Mouse (Mus musculus) hindbrain, embryonic 14.5 days (tissue): ENCODE results near the gene Fpgt. TPM values are rescaled to one million over a fixed set of nuclear protein-coding genes. Genes with fewer than 3 reads are reported as not detected.
A peak's percentile ranks its signal among the peaks of the same experiment; 100 is the strongest.

Experiments used
- ATAC-seq: fragments of 200-750 bp; cut with Nextera tagmentation; 2 replicates; pipeline ENCODE4 v1.8.0; 2017; ENCODE audit warnings: moderate number of reproducible peaks, mild to moderate bottlenecking, moderate TSS enrichment, moderate library complexity; ENCODE audit not compliant: low FRiP score
- DNase-seq: peaks from one replicate; pipeline ENCODE4 v3.0.0-alpha.2; 2015; ENCODE audit warnings: low spot score
- H3K27ac ChIP-seq: fragments of 300-500 bp; sonication (generic); 2 replicates; pipeline ENCODE4 v1.5.1; 2014; ENCODE audit warnings: mild to moderate bottlenecking, moderate library complexity
- H3K27me3 ChIP-seq: fragments of 300-500 bp; sonication (generic); 2 replicates; pipeline ENCODE4 v1.6.1; 2014; ENCODE audit warnings: mild to moderate bottlenecking, low read length, mixed read lengths; ENCODE audit not compliant: control insufficient read depth, insufficient read depth
- H3K36me3 ChIP-seq: fragments of 300-500 bp; sonication (generic); replicated peaks from 2 replicates; pipeline ENCODE4 v1.6.1; 2014; ENCODE audit not compliant: control insufficient read depth, insufficient read depth
- H3K4me1 ChIP-seq: fragments of 300-500 bp; sonication (generic); replicated peaks from 2 replicates; pipeline ENCODE4 v1.6.1; 2014; ENCODE audit warnings: antibody characterized with exemption, low read length, mixed read lengths; ENCODE audit not compliant: control insufficient read depth, insufficient read depth
- H3K4me2 ChIP-seq: fragments of 300-500 bp; sonication (generic); replicated peaks from 2 replicates; pipeline ENCODE4 v1.6.1; 2014; ENCODE audit warnings: mild to moderate bottlenecking, moderate library complexity
- H3K4me3 ChIP-seq: fragments of 300-500 bp; sonication (generic); replicated peaks from 2 replicates; pipeline ENCODE4 v1.5.1; 2014; ENCODE audit warnings: mild to moderate bottlenecking, low read length
- H3K9ac ChIP-seq: fragments of 300-500 bp; sonication (generic); 2 replicates; pipeline ENCODE4 v1.6.1; 2014
- H3K9me3 ChIP-seq: fragments of 300-500 bp; sonication (generic); 2 replicates; pipeline ENCODE4 v1.6.1; 2016; ENCODE audit warnings: low read length; ENCODE audit not compliant: control insufficient read depth
- WGBS: fragments of 180-500 bp; shearing (Covaris S2); extraction: QIAGEN DNeasy Blood & Tissue Kit; methylation state at CpG from one replicate; pipeline ENCODE4 v1.1.7; 2014; 5-methylcytosine and 5-hydroxymethylcytosine counted together
- polyA plus RNA-seq: library from polyadenylated mRNA; unstranded; fragments of >200 nt; fragmentation: Nextera tagmentation; extraction: Ambion mirVana; gene quantifications from 2 replicates; pipeline ENCODE4 v1.2.1, GENCODE M21; 2014

The Fpgt gene
- 23.4 and 25.8 TPM in 2 replicates for polyA plus RNA-seq

DNA sequence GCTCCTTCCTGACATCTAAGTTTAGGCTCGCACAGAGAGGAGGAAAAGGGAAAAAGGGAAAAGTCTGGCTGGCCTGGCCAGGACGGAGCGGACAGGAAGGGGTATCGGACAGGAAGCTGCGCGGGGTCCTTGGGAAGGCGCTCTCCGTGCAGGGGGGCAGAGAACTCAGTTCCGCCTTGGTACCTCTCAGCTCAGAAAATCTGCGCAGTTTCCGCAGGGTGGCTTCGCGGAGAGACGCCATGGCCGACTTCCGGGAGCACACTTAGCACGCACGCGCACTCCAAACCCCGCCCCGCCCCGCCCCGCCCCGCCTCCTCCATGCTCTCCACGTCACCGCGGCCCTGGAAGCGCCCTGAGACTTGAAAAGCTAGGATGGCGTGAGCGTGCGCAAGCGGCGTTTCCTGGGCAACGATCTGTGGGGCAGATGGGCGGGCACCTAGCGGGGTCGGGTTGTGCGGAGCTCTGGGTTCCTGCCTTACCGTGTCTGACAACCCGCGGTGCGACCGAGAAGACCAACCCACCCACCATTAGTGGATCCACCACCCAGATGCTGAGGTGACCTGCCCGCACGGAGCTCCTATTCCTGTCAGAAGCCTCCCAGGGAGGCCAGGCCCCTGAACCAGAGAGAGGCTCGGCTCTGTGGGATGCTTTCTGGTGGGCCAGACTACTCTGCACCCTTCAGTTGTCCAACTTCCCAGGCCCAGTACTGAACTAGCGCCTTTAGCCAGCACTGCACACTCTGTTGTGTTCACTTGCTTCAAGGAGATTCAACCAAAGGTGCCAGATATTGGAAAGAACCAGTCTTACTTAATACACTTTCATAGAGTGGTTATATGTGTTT lies at the start of gene Fpgt, which contains the start of gene Lrriq3:
Fpgt (minus strand) TSS at position 288 of the 841 bp plus-strand sequence.
Lrriq3 (plus strand) TSS at position 319 of the 841 bp plus-strand sequence.
- H3K4me1 ChIP-seq = peaks cover 14% of the 10 kb centered on the region; the same call in 1 of the 2 replicates
- peak within 1 kb of the TSS; percentile 90 for H3K27ac ChIP-seq
- H3K4me3 ChIP-seq = peak within 1 kb of the TSS; percentile 53
- no peaks in the 10 kb centered on the region for H3K27me3 ChIP-seq
- peak within 1 kb of the TSS; percentile 63 for H3K4me2 ChIP-seq
- WGBS = under 1% methylated on average over 47 of the region's 47 CpGs
- 0 out of 2 replicates have a peak, but pooled peaks cover 9% of the 10 kb centered on the region for H3K36me3 ChIP-seq
- H3K9me3 ChIP-seq = no peaks in the 10 kb centered on the region
- ATAC-seq = peak; percentile 100
- peak; percentile 92 for DNase-seq
- H3K9ac ChIP-seq = peak within 1 kb of the TSS; percentile 78

DNA sequence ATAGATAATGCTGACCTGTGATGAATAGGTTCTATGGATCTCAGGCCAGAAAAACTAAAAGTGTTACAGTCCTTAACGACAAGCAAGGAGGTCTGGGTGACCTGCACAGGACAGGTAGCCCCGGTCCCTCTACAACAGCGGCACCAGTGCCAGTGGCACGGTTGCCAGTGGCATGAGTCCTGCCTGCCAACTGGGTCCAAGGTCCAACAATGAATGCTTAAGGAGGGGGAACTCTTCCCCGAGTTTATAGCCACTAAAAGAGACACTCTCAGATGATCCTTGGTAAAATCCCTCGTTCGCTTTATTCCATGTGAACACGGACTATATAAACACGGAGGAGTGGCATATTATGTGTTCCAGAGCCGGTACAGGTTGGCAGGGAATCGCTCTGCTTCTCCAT lies 47.8 kb upstream of the Fpgt start:
- H3K4me1 ChIP-seq = no peaks in the 10 kb centered on the region
- H3K27ac ChIP-seq = no peak overlapping the region
- no peak overlapping the region for H3K4me3 ChIP-seq
- H3K36me3 ChIP-seq = no peaks in the 10 kb centered on the region
- no peaks in the 10 kb centered on the region for H3K27me3 ChIP-seq
- 92% methylated on average over 11 of the region's 11 CpGs for WGBS
- H3K9ac ChIP-seq = no peak overlapping the region
- H3K4me2 ChIP-seq = no peak overlapping the region
- no peaks in the 10 kb centered on the region for H3K9me3 ChIP-seq
- no peak for DNase-seq
- ATAC-seq = no peak

DNA sequence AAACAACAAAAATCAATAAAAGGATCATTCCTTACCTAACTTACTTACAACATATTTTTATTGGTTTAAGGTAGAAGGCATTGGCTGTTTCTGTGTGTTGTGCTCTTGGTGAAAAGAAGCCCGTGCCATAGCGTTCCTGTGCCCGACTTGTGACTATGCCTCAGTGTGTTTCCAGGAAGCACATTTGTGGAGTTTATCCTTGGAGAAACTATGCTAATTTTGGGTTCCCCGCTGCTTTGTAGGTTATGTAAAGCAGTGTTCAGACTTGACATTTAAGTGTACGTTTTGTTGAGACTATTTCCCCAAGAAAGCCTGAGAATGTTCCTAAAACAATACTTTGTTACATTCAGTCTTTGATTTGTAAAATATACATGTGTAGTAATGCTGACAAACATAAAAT lies 44.5 kb upstream of the Fpgt start:
- ATAC-seq (no peak), DNase-seq (no peak)
- Histone ChIP-seq H3K4me2 (no peak overlapping the region), H3K27me3 (no peaks in the 10 kb centered on the region), H3K36me3 (no peaks in the 10 kb centered on the region), H3K9me3 (no peaks in the 10 kb centered on the region), H3K4me3 (no peak overlapping the region), H3K27ac (no peak overlapping the region), H3K4me1 (no peaks in the 10 kb centered on the region), H3K9ac (no peak overlapping the region)
- WGBS = 88% methylated on average over 5 of the region's 5 CpGs

DNA sequence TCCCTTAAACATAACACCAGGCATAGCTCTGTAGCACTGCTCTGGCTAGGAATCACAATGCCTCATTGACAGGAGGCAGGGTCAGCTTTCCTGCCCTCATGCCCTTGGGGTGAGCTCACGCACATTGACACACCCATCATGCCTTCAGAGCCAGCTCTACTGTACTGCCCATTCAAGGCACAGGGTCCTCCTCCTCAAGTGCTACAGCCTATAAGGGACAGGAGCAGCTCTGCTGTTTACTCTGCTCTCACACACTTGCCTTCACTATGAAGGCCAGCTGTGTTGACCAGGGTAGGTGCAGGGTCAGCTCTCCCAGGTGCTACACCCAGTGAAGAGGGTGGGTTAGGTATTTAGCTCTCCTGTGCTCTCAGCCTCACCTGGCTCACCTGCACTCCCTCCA lies 12.8 kb upstream of the Fpgt start:
- Histone ChIP-seq H3K36me3 (no peaks in the 10 kb centered on the region), H3K27me3 (no peaks in the 10 kb centered on the region), H3K9me3 (no peaks in the 10 kb centered on the region), H3K4me2 (no peak overlapping the region), H3K27ac (no peak overlapping the region), H3K4me1 (no peaks in the 10 kb centered on the region), H3K9ac (no peak overlapping the region), H3K4me3 (no peak overlapping the region)
- no peak for DNase-seq
- WGBS = 57% methylated on average over 1 of the region's 1 CpGs
- no peak for ATAC-seq

DNA sequence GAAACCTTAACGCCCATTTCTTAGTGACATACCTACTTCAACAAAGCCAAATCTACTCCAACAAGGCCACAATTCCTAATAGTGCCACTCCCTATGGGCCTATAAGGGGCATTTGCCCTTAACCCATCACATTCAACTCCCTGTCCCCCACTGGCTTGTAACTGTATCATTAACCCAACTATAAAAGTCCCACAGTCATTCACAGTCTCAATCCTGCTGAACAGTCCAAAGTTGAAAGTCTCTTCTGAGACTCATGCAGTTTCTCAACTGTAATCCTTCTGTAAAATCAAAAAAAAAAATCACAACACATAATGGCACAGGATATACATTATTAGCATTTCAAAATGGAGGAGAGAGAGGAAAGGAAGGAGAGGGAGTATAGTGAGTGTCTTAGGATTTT lies 6.1 kb upstream of the Fpgt start:
- Histone ChIP-seq H3K9ac (no peak overlapping the region), H3K36me3 (no peaks in the 10 kb centered on the region), H3K9me3 (no peaks in the 10 kb centered on the region), H3K4me3 (no peak overlapping the region), H3K27me3 (no peaks in the 10 kb centered on the region), H3K27ac (no peak overlapping the region), H3K4me2 (no peak overlapping the region), H3K4me1 (no peaks in the 10 kb centered on the region)
- ATAC-seq (no peak), DNase-seq (no peak)
- WGBS = 100% methylated on average over 1 of the region's 1 CpGs

DNA sequence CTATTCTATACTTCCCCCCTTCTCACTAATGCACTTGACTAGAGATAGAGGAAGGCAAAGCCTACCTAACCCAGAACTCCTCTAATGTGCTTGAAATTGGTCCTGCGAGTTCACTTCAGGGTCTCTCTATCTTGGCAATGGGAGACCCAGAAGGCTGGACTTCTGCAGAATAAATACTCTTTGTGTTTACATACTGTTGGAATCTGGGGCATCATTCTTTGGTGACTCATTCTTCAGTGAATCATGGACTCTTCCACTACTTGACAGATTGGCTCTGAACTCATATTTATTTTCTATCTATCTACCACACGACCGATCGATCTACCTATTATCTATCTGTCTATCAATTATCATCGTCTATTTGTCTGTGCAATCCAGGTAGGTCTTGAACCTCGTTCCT lies 1.1 kb downstream of the Fpgt start:
- H3K4me3 ChIP-seq = peak overlapping the region; percentile 53; the same call in 1 of the 2 replicates
- no peak overlapping the region for H3K9ac ChIP-seq
- no peaks in the 10 kb centered on the region for H3K9me3 ChIP-seq
- no peak overlapping the region for H3K27ac ChIP-seq
- H3K4me2 ChIP-seq = peak overlapping the region; percentile 63
- no peak for ATAC-seq
- 94% methylated on average over 6 of the region's 6 CpGs for whole genome bisulfite sequencing
- no peak for DNase-seq
- no peaks in the 10 kb centered on the region for H3K27me3 ChIP-seq
- peaks cover 18% of the 10 kb centered on the region for H3K36me3 ChIP-seq
- H3K4me1 ChIP-seq = peaks cover 14% of the 10 kb centered on the region; the same call in 1 of the 2 replicates

DNA sequence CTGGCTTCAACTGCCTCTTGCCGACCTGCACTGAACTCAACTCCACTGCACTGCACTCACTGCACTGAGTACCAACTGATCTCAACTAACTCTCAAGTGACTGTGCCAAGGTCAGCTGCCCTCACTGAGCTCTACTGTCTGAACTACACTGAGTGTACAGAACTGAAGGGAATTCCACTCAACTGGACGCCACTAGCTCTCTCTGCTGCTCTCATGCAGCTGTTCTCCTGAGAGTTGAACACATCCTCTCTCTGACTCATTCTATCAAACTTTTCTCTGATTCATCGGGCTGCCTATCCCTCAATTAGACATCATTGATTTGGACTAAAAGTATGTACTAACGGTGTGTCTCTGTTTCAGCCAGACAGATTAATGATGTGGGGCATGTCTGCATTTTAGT lies 15.3 kb downstream of the Fpgt start:
- no peaks in the 10 kb centered on the region for H3K9me3 ChIP-seq
- no peak overlapping the region for H3K4me2 ChIP-seq
- no peak overlapping the region for H3K4me3 ChIP-seq
- no peaks in the 10 kb centered on the region for H3K27me3 ChIP-seq
- H3K27ac ChIP-seq = no peak overlapping the region
- 87% methylated on average over 4 of the region's 4 CpGs for WGBS
- H3K36me3 ChIP-seq = no peaks in the 10 kb centered on the region
- H3K4me1 ChIP-seq = no peaks in the 10 kb centered on the region
- no peak overlapping the region for H3K9ac ChIP-seq
- ATAC-seq (no peak), DNase-seq (no peak)

DNA sequence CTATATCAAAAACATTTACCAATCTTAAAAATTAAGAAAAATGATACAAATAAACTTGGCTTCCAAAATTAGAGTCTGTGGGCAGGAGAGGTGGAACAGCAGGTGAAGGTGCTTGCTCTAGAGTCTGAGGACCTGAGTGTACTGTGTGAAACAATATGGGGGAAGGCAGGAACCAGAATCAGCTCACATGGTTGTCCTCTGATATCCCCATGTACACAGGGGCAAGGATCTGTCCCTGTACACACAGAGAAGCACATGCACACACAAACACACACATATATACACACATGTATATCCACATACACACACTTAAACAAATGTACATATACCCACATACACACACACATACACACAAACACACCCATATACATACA lies 33.8 kb downstream of the Fpgt start:
- no peak overlapping the region for H3K9ac ChIP-seq
- no peaks in the 10 kb centered on the region for H3K27me3 ChIP-seq
- no peak for DNase-seq
- H3K4me1 ChIP-seq = no peaks in the 10 kb centered on the region
- no peak for ATAC-seq
- no peaks in the 10 kb centered on the region for H3K36me3 ChIP-seq
- no peak overlapping the region for H3K4me2 ChIP-seq
- H3K9me3 ChIP-seq = no peaks in the 10 kb centered on the region
- no peak overlapping the region for H3K27ac ChIP-seq
- H3K4me3 ChIP-seq = no peak overlapping the region

DNA sequence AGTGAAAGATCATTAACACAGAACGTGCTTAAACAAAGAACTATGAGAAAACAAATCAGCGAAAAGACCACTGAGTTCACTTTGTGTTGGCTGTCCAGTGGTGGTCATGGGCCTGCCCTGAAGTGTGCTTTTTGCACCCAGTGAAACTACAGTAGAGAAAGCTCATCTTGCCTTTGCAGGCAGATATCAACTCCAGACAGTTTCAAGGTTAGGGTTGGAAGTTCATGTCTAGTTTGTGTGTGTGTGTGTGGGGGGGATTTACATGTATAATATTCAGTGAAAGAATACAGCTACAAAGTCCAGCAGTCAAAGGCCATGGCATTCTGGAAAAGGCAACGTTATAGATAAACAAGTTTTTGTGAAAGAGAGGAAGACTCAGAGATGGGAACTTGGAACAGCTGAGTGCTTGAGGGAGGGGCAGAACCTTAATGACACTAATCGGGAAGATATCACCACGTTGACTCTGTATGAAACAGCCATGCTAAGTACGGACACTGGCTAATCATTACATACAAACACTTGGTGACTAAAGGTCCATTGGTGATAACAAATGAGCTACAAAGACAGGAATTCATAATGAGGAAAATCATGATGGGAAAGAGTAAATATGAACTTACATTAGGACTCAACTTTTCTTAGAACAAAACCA lies 34.3 kb downstream of the Fpgt start:
- Histone ChIP-seq H3K4me1 (no peaks in the 10 kb centered on the region), H3K27me3 (no peaks in the 10 kb centered on the region), H3K27ac (no peak overlapping the region), H3K9me3 (no peaks in the 10 kb centered on the region), H3K9ac (no peak overlapping the region), H3K4me3 (no peak overlapping the region), H3K4me2 (no peak overlapping the region), H3K36me3 (no peaks in the 10 kb centered on the region)
- WGBS = 86% methylated on average over 6 of the region's 6 CpGs
- ATAC-seq (no peak), DNase-seq (no peak)
